Mouse (Mus musculus): ENCODE measurements around the gene Sap18b. TPM values are rescaled to one million over a fixed set of nuclear protein-coding genes. Genes with fewer than 3 reads are reported as not detected.

The Sap18b gene
- polyA plus RNA-seq, 1 experiment from 2014 or later, result 256 TPM

GRCm38 (mm10) chr8:95806461-95807191 is 18.5 kb upstream of the Sap18b start:
- WGBS, result under 1% methylated on average over 57 of the region's 69 CpGs
- ATAC-seq (ENCODE audit: low FRiP score), result no peak; the same call in 1 of the 2 replicates
- Histone ChIP-seq H3K9ac (replicated peaks) (peak overlapping the region; percentile 94), H3K27ac (replicated peaks) (peak overlapping the region; percentile 96), H3K4me3 (replicated peaks) (peak overlapping the region; percentile 99), H3K4me2 (peak overlapping the region; percentile 92), H3K9me3 (replicated peaks) (no peaks in the 10 kb centered on the region), H3K27me3 (replicated peaks) (no peaks in the 10 kb centered on the region), H3K36me3 (no peaks in the 10 kb centered on the region), H3K4me1 (peaks cover 35% of the 10 kb centered on the region)

- Histone ChIP-seq H3K9me3 (replicated peaks) (no peaks in the 10 kb centered on the region), H3K4me1 (peaks cover 27% of the 10 kb centered on the region), H3K4me2 (peak within 1 kb of the TSS; percentile 92), H3K27ac (replicated peaks) (peak within 1 kb of the TSS; percentile 96), H3K36me3 (no peaks in the 10 kb centered on the region), H3K27me3 (replicated peaks) (no peaks in the 10 kb centered on the region), H3K4me3 (replicated peaks) (peak within 1 kb of the TSS; percentile 99), H3K9ac (replicated peaks) (peak within 1 kb of the TSS; percentile 94)
- peak; percentile 96 for ATAC-seq (ENCODE audit: low FRiP score)
- under 1% methylated on average over 44 of the region's 44 CpGs for WGBS
Observed at GRCm38 (mm10) chr8:95807331-95807843, 17.8 kb upstream of the Sap18b start, which contains the start of gene Cnot1. Gene Cnot1, minus strand, starts transcription at chr8:95807464.

GRCm38 (mm10) chr8:95807861-95808260 is 17.3 kb upstream of the Sap18b start:
- ATAC-seq (ENCODE audit: low FRiP score), result peak; percentile 95
- WGBS, result 0% methylated on average over 20 of the region's 20 CpGs

GRCm38 (mm10) chr8:95808631-95809030 is 16.5 kb upstream of the Sap18b start:
- Histone ChIP-seq H3K9me3 (replicated peaks) (no peaks in the 10 kb centered on the region), H3K27me3 (replicated peaks) (no peaks in the 10 kb centered on the region), H3K4me1 (peaks cover 24% of the 10 kb centered on the region), H3K36me3 (no peaks in the 10 kb centered on the region), H3K4me2 (no peak overlapping the region), H3K27ac (replicated peaks) (no peak overlapping the region), H3K4me3 (replicated peaks) (no peak overlapping the region), H3K9ac (replicated peaks) (no peak overlapping the region)
- ATAC-seq (ENCODE audit: low FRiP score), result no peak
- WGBS, result 86% methylated on average over 4 of the region's 4 CpGs

More at GRCm38 (mm10) chr8:95807861-95808260, 17.3 kb upstream of the Sap18b start:
- no peaks in the 10 kb centered on the region for H3K27me3 ChIP-seq (replicated peaks)
- H3K36me3 ChIP-seq, result no peaks in the 10 kb centered on the region
- H3K9me3 ChIP-seq (replicated peaks), result no peaks in the 10 kb centered on the region
- H3K27ac ChIP-seq (replicated peaks), result peak overlapping the region; percentile 96
- peak overlapping the region; percentile 99 for H3K4me3 ChIP-seq (replicated peaks)
- peak overlapping the region; percentile 48 for H3K9ac ChIP-seq (replicated peaks)
- H3K4me2 ChIP-seq, result peak overlapping the region; percentile 60
- peaks cover 27% of the 10 kb centered on the region for H3K4me1 ChIP-seq

DNA sequence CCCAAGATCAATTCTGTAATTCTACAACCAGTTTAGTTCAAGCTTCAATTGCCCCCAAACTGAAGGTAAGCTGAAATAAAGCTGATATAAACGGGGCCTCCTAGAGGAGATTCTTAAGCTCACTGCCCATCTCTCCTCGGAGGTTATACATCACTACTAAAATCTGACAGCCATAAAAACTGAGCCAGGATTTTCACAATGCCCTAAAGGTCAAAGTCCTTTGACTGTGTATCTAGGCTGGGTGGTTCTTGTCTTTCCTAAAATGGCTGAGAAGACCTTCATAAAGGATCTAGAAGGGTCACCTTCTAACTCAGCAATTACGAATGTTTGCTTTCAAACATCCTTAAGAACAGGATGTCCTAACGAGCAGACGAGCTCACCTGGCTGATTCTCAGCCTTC is 16.0 kb upstream of the Sap18b start:
- ATAC-seq (ENCODE audit: low FRiP score), result no peak
- Histone ChIP-seq H3K9me3 (replicated peaks) (no peaks in the 10 kb centered on the region), H3K9ac (replicated peaks) (no peak overlapping the region), H3K27ac (replicated peaks) (no peak overlapping the region), H3K4me1 (peaks cover 19% of the 10 kb centered on the region), H3K4me2 (no peak overlapping the region), H3K36me3 (no peaks in the 10 kb centered on the region), H3K4me3 (replicated peaks) (no peak overlapping the region), H3K27me3 (replicated peaks) (no peaks in the 10 kb centered on the region)
- 84% methylated on average over 5 of the region's 5 CpGs for WGBS

GRCm38 (mm10) chr8:95810184-95810591 is 15.0 kb upstream of the Sap18b start:
- H3K4me1 ChIP-seq, result peaks cover 12% of the 10 kb centered on the region
- H3K4me3 ChIP-seq (replicated peaks), result no peak overlapping the region
- 52% methylated on average over 3 of the region's 3 CpGs for WGBS
- no peaks in the 10 kb centered on the region for H3K36me3 ChIP-seq
- no peak for ATAC-seq (ENCODE audit: low FRiP score)
- H3K9ac ChIP-seq (replicated peaks), result no peak overlapping the region
- no peak overlapping the region for H3K27ac ChIP-seq (replicated peaks)
- H3K27me3 ChIP-seq (replicated peaks), result no peaks in the 10 kb centered on the region
- H3K9me3 ChIP-seq (replicated peaks), result no peaks in the 10 kb centered on the region
- no peak overlapping the region for H3K4me2 ChIP-seq

DNA sequence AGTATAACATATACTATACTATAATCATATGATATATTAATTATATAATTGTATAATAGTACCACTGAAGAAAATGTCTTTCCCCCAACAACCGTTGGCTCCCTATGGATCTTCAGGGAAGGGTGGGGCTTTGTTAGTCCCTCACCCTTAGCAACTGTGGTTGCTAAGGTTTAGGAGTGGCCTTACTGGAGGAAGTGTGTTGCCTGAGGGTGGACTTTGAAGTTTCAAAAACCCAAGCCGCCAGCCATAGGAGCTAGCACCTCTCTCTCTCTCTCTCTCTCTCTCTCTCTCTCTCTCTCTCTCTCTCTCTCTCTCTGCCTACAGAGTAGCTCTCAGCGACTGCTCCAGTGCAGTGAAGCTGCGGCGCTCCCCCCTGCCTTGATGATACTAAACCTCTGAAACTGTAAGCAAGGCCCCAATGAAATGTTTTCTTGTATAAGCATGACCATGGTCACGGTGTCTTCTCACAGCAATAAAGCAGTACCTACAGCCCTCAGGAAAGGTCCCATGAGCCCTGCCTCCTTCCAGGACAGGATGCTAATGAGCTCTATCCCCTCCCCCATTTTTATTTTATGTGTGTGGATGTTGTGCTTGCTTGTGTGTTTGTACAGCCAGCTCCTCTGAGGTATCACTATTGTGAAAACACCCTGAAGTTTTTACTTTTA is 9.0 kb upstream of the Sap18b start:
- H3K4me1 ChIP-seq, result no peaks in the 10 kb centered on the region

GRCm38 (mm10) chr8:95817597-95817996 is 7.5 kb upstream of the Sap18b start:
- Histone ChIP-seq H3K4me3 (replicated peaks) (no peak overlapping the region), H3K36me3 (no peaks in the 10 kb centered on the region), H3K27me3 (replicated peaks) (no peaks in the 10 kb centered on the region), H3K4me2 (no peak overlapping the region), H3K9me3 (replicated peaks) (no peaks in the 10 kb centered on the region), H3K27ac (replicated peaks) (no peak overlapping the region), H3K4me1 (no peaks in the 10 kb centered on the region), H3K9ac (replicated peaks) (no peak overlapping the region)
- ATAC-seq (ENCODE audit: low FRiP score), result no peak
- 68% methylated on average over 3 of the region's 3 CpGs for WGBS

More for the DNA sequence above, 9.0 kb upstream of the Sap18b start:
- Histone ChIP-seq H3K9me3 (replicated peaks) (no peaks in the 10 kb centered on the region), H3K9ac (replicated peaks) (no peak overlapping the region), H3K27me3 (replicated peaks) (no peaks in the 10 kb centered on the region), H3K4me2 (no peak overlapping the region), H3K36me3 (no peaks in the 10 kb centered on the region), H3K4me3 (replicated peaks) (no peak overlapping the region), H3K27ac (replicated peaks) (no peak overlapping the region)
- WGBS, result 42% methylated on average over 6 of the region's 6 CpGs
- no peak for ATAC-seq (ENCODE audit: low FRiP score)

GRCm38 (mm10) chr8:95818211-95818610 is 6.9 kb upstream of the Sap18b start:
- Histone ChIP-seq H3K4me1 (no peaks in the 10 kb centered on the region), H3K27ac (replicated peaks) (no peak overlapping the region), H3K9me3 (replicated peaks) (no peaks in the 10 kb centered on the region), H3K4me2 (no peak overlapping the region), H3K9ac (replicated peaks) (no peak overlapping the region), H3K27me3 (replicated peaks) (no peaks in the 10 kb centered on the region), H3K36me3 (no peaks in the 10 kb centered on the region), H3K4me3 (replicated peaks) (no peak overlapping the region)
- no peak for ATAC-seq (ENCODE audit: low FRiP score)
- WGBS, result 42% methylated on average over 1 of the region's 1 CpGs

DNA sequence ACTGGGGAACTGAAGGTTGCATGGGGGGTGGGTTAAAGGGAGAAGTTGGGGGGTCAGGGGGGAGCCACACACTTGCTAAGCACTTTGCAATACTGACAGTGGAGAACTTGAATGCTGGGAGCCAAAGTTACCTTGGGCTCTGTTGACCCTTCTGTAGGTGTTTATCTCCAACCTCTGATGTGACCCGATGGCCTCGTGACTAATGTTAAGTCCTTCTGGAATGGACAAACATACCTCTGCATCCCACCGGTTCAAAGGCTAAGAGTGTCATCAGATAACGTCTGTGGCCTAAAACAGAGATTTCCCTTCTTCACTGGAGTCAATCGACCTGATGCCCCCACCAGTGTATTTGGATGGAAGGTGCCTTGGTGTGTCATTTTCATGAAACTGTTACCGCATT is 3.9 kb upstream of the Sap18b start:
- no peaks in the 10 kb centered on the region for H3K4me1 ChIP-seq
- no peak for ATAC-seq (ENCODE audit: low FRiP score)
- WGBS, result 93% methylated on average over 6 of the region's 6 CpGs
- no peak overlapping the region for H3K4me2 ChIP-seq
- H3K9ac ChIP-seq (replicated peaks), result no peak overlapping the region
- no peaks in the 10 kb centered on the region for H3K9me3 ChIP-seq (replicated peaks)
- H3K36me3 ChIP-seq, result no peaks in the 10 kb centered on the region
- H3K27ac ChIP-seq (replicated peaks), result no peak overlapping the region
- H3K4me3 ChIP-seq (replicated peaks), result no peak overlapping the region
- H3K27me3 ChIP-seq (replicated peaks), result no peaks in the 10 kb centered on the region

GRCm38 (mm10) chr8:95822096-95822495 is 3.0 kb upstream of the Sap18b start:
- no peaks in the 10 kb centered on the region for H3K36me3 ChIP-seq
- no peaks in the 10 kb centered on the region for H3K27me3 ChIP-seq (replicated peaks)
- 89% methylated on average over 5 of the region's 5 CpGs for WGBS
- no peak for ATAC-seq (ENCODE audit: low FRiP score)
- no peak overlapping the region for H3K4me3 ChIP-seq (replicated peaks)
- H3K9ac ChIP-seq (replicated peaks), result no peak overlapping the region
- no peak overlapping the region for H3K4me2 ChIP-seq
- no peaks in the 10 kb centered on the region for H3K4me1 ChIP-seq
- no peak overlapping the region for H3K27ac ChIP-seq (replicated peaks)
- H3K9me3 ChIP-seq (replicated peaks), result no peaks in the 10 kb centered on the region

- no peak overlapping the region for H3K27ac ChIP-seq (replicated peaks)
- H3K4me1 ChIP-seq, result no peaks in the 10 kb centered on the region
- 84% methylated on average over 3 of the region's 3 CpGs for WGBS
- no peaks in the 10 kb centered on the region for H3K9me3 ChIP-seq (replicated peaks)
- H3K9ac ChIP-seq (replicated peaks), result no peak overlapping the region
- no peaks in the 10 kb centered on the region for H3K36me3 ChIP-seq
- no peak overlapping the region for H3K4me2 ChIP-seq
- H3K4me3 ChIP-seq (replicated peaks), result no peak overlapping the region
- no peaks in the 10 kb centered on the region for H3K27me3 ChIP-seq (replicated peaks)
- no peak for ATAC-seq (ENCODE audit: low FRiP score)
Observed at GRCm38 (mm10) chr8:95822699-95823098, 2.4 kb upstream of the Sap18b start.
